9 mouse cellular contexts compared by ENCODE assay signal in the genomic region with DNA sequence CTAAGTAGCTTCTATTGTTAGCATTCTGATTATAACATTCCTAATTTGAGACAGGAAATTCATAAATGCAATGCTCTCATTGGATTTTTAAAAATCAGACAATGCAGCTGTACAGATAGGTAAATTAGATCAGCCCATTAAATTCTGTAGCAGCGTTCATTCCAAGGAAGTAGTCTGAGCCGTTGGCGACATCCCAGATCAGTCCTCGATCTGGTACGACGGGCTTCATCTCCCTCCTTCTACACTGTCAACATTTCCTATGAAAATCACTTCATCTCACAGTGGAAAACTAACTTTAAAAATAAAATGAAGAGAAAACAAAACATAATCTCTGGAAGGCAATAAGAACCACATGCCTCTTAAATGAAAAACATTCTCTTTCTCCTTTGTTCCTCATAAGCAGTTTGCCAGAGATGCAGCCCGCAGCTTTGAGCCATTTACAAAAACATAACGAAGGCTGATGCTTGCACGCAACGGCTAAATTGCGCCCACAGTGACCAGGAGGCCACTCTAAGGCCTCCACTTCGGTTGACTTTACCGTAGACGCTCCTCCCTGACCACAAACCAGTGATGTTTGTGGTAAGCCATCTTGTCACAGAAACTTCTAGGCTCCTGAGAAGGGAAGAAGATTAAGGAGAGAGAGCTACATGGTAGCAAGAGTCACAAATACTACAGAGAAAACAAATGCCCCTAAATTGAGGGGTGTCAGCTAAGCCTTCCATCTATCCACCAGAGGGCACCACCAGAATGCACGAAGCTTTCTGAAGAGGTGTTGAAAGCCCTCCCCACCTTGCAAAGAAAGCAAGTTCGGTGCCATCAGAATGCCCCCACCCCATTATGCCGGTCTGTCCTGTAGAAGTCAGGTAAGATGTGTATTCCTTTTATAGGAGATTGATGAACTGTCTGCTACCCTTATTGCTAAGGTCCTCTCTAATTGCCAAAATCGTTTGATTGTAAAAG.
DNase-seq lines count a peak whose midpoint lies in the region; ATAC-seq and TF ChIP-seq lines count a peak whose summit lies in the region.
"Had no signal": no experiment of that assay in that cellular context is flagged by ENCODE, and none has a peak within 500 bp of the region (broad histone marks: within the 10 kb centered on the region; RNA-seq: fewer than 3 reads in every experiment).

No protein-coding gene starts in this region.

- no peak overlapping the region for H3K4me3 ChIP-seq in spleen, adult 2 months (ENCODE audit: extremely low read depth, insufficient read depth, insufficient read length)
- H3K4me3 ChIP-seq in embryonic facial prominence, embryonic 13.5 days = no peak overlapping the region
- H3K4me3 ChIP-seq: hindbrain, embryonic 15.5 days had no signal

- peak overlapping the region; percentile 62; the same call in 1 of the 2 replicates for H3K9ac ChIP-seq in embryonic facial prominence, embryonic 13.5 days
- H3K9ac ChIP-seq: hindbrain, embryonic 15.5 days had no signal

- ATAC-seq in embryonic facial prominence, embryonic 13.5 days (ENCODE audit: insufficient number of reproducible peaks, insufficient read depth, low FRiP score, low TSS enrichment, low read depth) = 0 out of 2 replicates have a peak, but pooled peaks have one; percentile 34
- ATAC-seq in cerebellum, adult (ENCODE audit: insufficient number of reproducible peaks, low FRiP score, low TSS enrichment) = no peak

- TF ChIP-seq CTCF in spleen, adult 2 months (IDR thresholded peaks at IDR 0.05; ENCODE audit: extremely low read depth, insufficient read depth, insufficient read length, insufficient replicate concordance) = peak; percentile 45; the same call in 1 of the 2 replicates

- no peak for TF ChIP-seq POLR2A in spleen, adult 2 months (IDR thresholded peaks at IDR 0.05; ENCODE audit: low read depth, low read length)

- peak overlapping the region; percentile 41 for H3K4me2 ChIP-seq in embryonic facial prominence, embryonic 13.5 days
- H3K4me2 ChIP-seq: hindbrain, embryonic 15.5 days had no signal

- H3K9me3 ChIP-seq in embryonic facial prominence, embryonic 13.5 days = no peaks in the 10 kb centered on the region
- H3K9me3 ChIP-seq: hindbrain, embryonic 15.5 days had no signal

- H3K27me3 ChIP-seq in spleen, adult 2 months (ENCODE audit: control insufficient read depth, insufficient read depth, low read length) = no peaks in the 10 kb centered on the region
- no peaks in the 10 kb centered on the region for H3K27me3 ChIP-seq in embryonic facial prominence, embryonic 13.5 days
- H3K27me3 ChIP-seq: hindbrain, embryonic 15.5 days had no signal

- no peak overlapping the region for H3K27ac ChIP-seq in spleen, adult 2 months (ENCODE audit: insufficient read depth, low read length)
- H3K27ac ChIP-seq in embryonic facial prominence, embryonic 13.5 days = peak overlapping the region; percentile 95
- H3K27ac ChIP-seq: hindbrain, embryonic 15.5 days had no signal

- no peaks in the 10 kb centered on the region for H3K36me3 ChIP-seq in spleen, adult 2 months (ENCODE audit: control insufficient read depth, insufficient read depth, low read length)
- H3K36me3 ChIP-seq in embryonic facial prominence, embryonic 13.5 days = no peaks in the 10 kb centered on the region
- H3K36me3 ChIP-seq: hindbrain, embryonic 15.5 days had no signal

- DNase-seq in gastrocnemius, adult 18-20 months (ENCODE audit: low spot score) = peak; percentile 20
- no peak for DNase-seq in gastrocnemius, adult 8-10 months (ENCODE audit: low spot score in 2 of 2)
- peak in 1 of 2 experiments; percentile 42 for DNase-seq in spleen, adult 2 months (ENCODE audit: low read depth in 1 of 2, low spot score in 2 of 2)
- DNase-seq in spleen, adult 12 weeks (ENCODE audit: low spot score) = no peak
- peak; percentile 65 to 66 for DNase-seq in kidney, postnatal 4 days
- DNase-seq in naive thymus-derived CD4-positive, alpha-beta T cell, adult 2 months (ENCODE audit: low read depth) = peak; percentile 12

- peaks cover 3% of the 10 kb centered on the region; the same call in 1 of the 2 replicates for H3K4me1 ChIP-seq in spleen, adult 2 months (ENCODE audit: control insufficient read depth, insufficient read depth, insufficient read length)
- H3K4me1 ChIP-seq in embryonic facial prominence, embryonic 13.5 days = peaks cover 51% of the 10 kb centered on the region
- H3K4me1 ChIP-seq: hindbrain, embryonic 15.5 days had no signal

- WGBS in spleen, adult 2 months = 72% methylated on average over 18 of the region's 18 CpGs
- 21% methylated on average over 18 of the region's 18 CpGs for WGBS in embryonic facial prominence, embryonic 13.5 days

Comparison
In these comparisons a context has a peak if more than half of its experiments do, and no peak if none do; other contexts are left out.
1. DNase-seq: peak in gastrocnemius, adult 18-20 months (single experiment), kidney, postnatal 4 days (2 of 2) and naive thymus-derived CD4-positive, alpha-beta T cell, adult 2 months (single experiment); none in gastrocnemius, adult 8-10 months (0 of 2) and spleen, adult 12 weeks (single experiment).